Mouse (Mus musculus): ENCODE data around the gene Mycbp2. TPM values are rescaled to one million over a fixed set of nuclear protein-coding genes. Genes with fewer than 3 reads are reported as not detected.

The Mycbp2 gene
- polyA plus RNA-seq, 1 experiment, result 5.9 TPM

GRCm38 (mm10) chr14:103260437-103260836, 86.2 kb downstream of the Mycbp2 start:
- H3K36me3 ChIP-seq (ENCODE audit: control insufficient read depth, insufficient read depth), result peaks cover 2% of the 10 kb centered on the region
- H3ac ChIP-seq (ENCODE audit: control insufficient read depth, insufficient read length, low read depth), result no peak overlapping the region
- no peaks in the 10 kb centered on the region for H3K27me3 ChIP-seq (ENCODE audit: control insufficient read depth, insufficient read depth, insufficient read length)
- H3K4me3 ChIP-seq (ENCODE audit: insufficient read depth, poor library complexity, severe bottlenecking), result no peak overlapping the region
- TF ChIP-seq MAX (IDR thresholded peaks at IDR 0.05), result no peak
- TF ChIP-seq CEBPB (IDR thresholded peaks at IDR 0.05; ENCODE audit: low read depth), result no peak
- no peak for TF ChIP-seq MYOG (IDR thresholded peaks at IDR 0.05; ENCODE audit: control insufficient read depth, extremely low read depth, insufficient read length)
- no peaks in the 10 kb centered on the region for H3K79me3 ChIP-seq (ENCODE audit: low read depth)
- no peaks in the 10 kb centered on the region for H3K79me2 ChIP-seq (ENCODE audit: control insufficient read depth, insufficient read depth)

- no peaks in the 10 kb centered on the region for H3K27me3 ChIP-seq (ENCODE audit: control insufficient read depth, insufficient read depth, insufficient read length)
- no peak overlapping the region for H3ac ChIP-seq (ENCODE audit: control insufficient read depth, insufficient read length, low read depth)
- H3K79me2 ChIP-seq (ENCODE audit: control insufficient read depth, insufficient read depth), result no peaks in the 10 kb centered on the region
- no peaks in the 10 kb centered on the region for H3K79me3 ChIP-seq (ENCODE audit: low read depth)
- TF ChIP-seq FOSL1 (IDR thresholded peaks at IDR 0.05; ENCODE audit: insufficient read depth, low read length, poor library complexity, severe bottlenecking) (no peak), MYOG (IDR thresholded peaks at IDR 0.05; ENCODE audit: control insufficient read depth, extremely low read depth, insufficient read length) (no peak), CTCF (IDR thresholded peaks at IDR 0.05; ENCODE audit: control insufficient read depth, insufficient read depth, insufficient read length) (no peak), MYOD1 (IDR thresholded peaks at IDR 0.05; ENCODE audit: control insufficient read depth, insufficient read length, low read depth) (no peak), USF1 (IDR thresholded peaks at IDR 0.05; ENCODE audit: low read depth) (no peak), CEBPB (IDR thresholded peaks at IDR 0.05; ENCODE audit: low read depth) (no peak), MAX (IDR thresholded peaks at IDR 0.05) (no peak)
- H3K36me3 ChIP-seq (ENCODE audit: control insufficient read depth, insufficient read depth), result peaks cover 2% of the 10 kb centered on the region
- no peak overlapping the region for H3K4me3 ChIP-seq (ENCODE audit: insufficient read depth, poor library complexity, severe bottlenecking)
Observed at GRCm38 (mm10) chr14:103258745-103259144, 87.9 kb downstream of the Mycbp2 start.

GRCm38 (mm10) chr14:103256866-103257265, 89.7 kb downstream of the Mycbp2 start:
- no peak for TF ChIP-seq CEBPB (IDR thresholded peaks at IDR 0.05; ENCODE audit: low read depth)
- TF ChIP-seq FOSL1 (IDR thresholded peaks at IDR 0.05; ENCODE audit: insufficient read depth, low read length, poor library complexity, severe bottlenecking), result no peak
- no peak for TF ChIP-seq CTCF (IDR thresholded peaks at IDR 0.05; ENCODE audit: control insufficient read depth, insufficient read depth, insufficient read length)
- TF ChIP-seq USF1 (IDR thresholded peaks at IDR 0.05; ENCODE audit: low read depth), result no peak
- no peak for TF ChIP-seq MYOG (IDR thresholded peaks at IDR 0.05; ENCODE audit: control insufficient read depth, extremely low read depth, insufficient read length)
- no peak for TF ChIP-seq MAX (IDR thresholded peaks at IDR 0.05)
- no peak for TF ChIP-seq MYOD1 (IDR thresholded peaks at IDR 0.05; ENCODE audit: control insufficient read depth, insufficient read length, low read depth)
- Histone ChIP-seq H3K79me2 (ENCODE audit: control insufficient read depth, insufficient read depth) (no peaks in the 10 kb centered on the region), H3K36me3 (ENCODE audit: control insufficient read depth, insufficient read depth) (peaks cover 2% of the 10 kb centered on the region)

GRCm38 (mm10) chr14:103254311-103254710, 92.3 kb downstream of the Mycbp2 start:
- H3K79me3 ChIP-seq (ENCODE audit: low read depth), result no peaks in the 10 kb centered on the region
- H3K36me3 ChIP-seq (ENCODE audit: control insufficient read depth, insufficient read depth), result peaks cover 5% of the 10 kb centered on the region
- H3K79me2 ChIP-seq (ENCODE audit: control insufficient read depth, insufficient read depth), result no peaks in the 10 kb centered on the region
- H3K4me3 ChIP-seq (ENCODE audit: insufficient read depth, poor library complexity, severe bottlenecking), result no peak overlapping the region
- H3K27me3 ChIP-seq (ENCODE audit: control insufficient read depth, insufficient read depth, insufficient read length), result no peaks in the 10 kb centered on the region
- no peak for TF ChIP-seq CTCF (IDR thresholded peaks at IDR 0.05; ENCODE audit: control insufficient read depth, insufficient read depth, insufficient read length)
- no peak for TF ChIP-seq MAX (IDR thresholded peaks at IDR 0.05)
- no peak for TF ChIP-seq CEBPB (IDR thresholded peaks at IDR 0.05; ENCODE audit: low read depth)
- TF ChIP-seq MYOD1 (IDR thresholded peaks at IDR 0.05; ENCODE audit: control insufficient read depth, insufficient read length, low read depth), result no peak
- TF ChIP-seq MYOG (IDR thresholded peaks at IDR 0.05; ENCODE audit: control insufficient read depth, extremely low read depth, insufficient read length), result no peak
- TF ChIP-seq FOSL1 (IDR thresholded peaks at IDR 0.05; ENCODE audit: insufficient read depth, low read length, poor library complexity, severe bottlenecking), result no peak
- no peak for TF ChIP-seq USF1 (IDR thresholded peaks at IDR 0.05; ENCODE audit: low read depth)
- H3ac ChIP-seq (ENCODE audit: control insufficient read depth, insufficient read length, low read depth), result no peak overlapping the region

More at GRCm38 (mm10) chr14:103256866-103257265, 89.7 kb downstream of the Mycbp2 start:
- Histone ChIP-seq H3K4me3 (ENCODE audit: insufficient read depth, poor library complexity, severe bottlenecking) (no peak overlapping the region), H3ac (ENCODE audit: control insufficient read depth, insufficient read length, low read depth) (no peak overlapping the region), H3K79me3 (ENCODE audit: low read depth) (no peaks in the 10 kb centered on the region), H3K27me3 (ENCODE audit: control insufficient read depth, insufficient read depth, insufficient read length) (no peaks in the 10 kb centered on the region)

GRCm38 (mm10) chr14:103242020-103242419, 104.6 kb downstream of the Mycbp2 start:
- peaks cover 15% of the 10 kb centered on the region for H3K36me3 ChIP-seq (ENCODE audit: control insufficient read depth, insufficient read depth)
- no peaks in the 10 kb centered on the region for H3K79me2 ChIP-seq (ENCODE audit: control insufficient read depth, insufficient read depth)
- no peaks in the 10 kb centered on the region for H3K27me3 ChIP-seq (ENCODE audit: control insufficient read depth, insufficient read depth, insufficient read length)
- no peaks in the 10 kb centered on the region for H3K79me3 ChIP-seq (ENCODE audit: low read depth)
- H3ac ChIP-seq (ENCODE audit: control insufficient read depth, insufficient read length, low read depth), result no peak overlapping the region
- H3K4me3 ChIP-seq (ENCODE audit: insufficient read depth, poor library complexity, severe bottlenecking), result no peak overlapping the region
- no peak for TF ChIP-seq CEBPB (IDR thresholded peaks at IDR 0.05; ENCODE audit: low read depth)

GRCm38 (mm10) chr14:103234770-103235169, 111.8 kb downstream of the Mycbp2 start:
- Histone ChIP-seq H3K79me3 (ENCODE audit: low read depth) (no peaks in the 10 kb centered on the region), H3K4me3 (ENCODE audit: insufficient read depth, poor library complexity, severe bottlenecking) (no peak overlapping the region), H3K27me3 (ENCODE audit: control insufficient read depth, insufficient read depth, insufficient read length) (no peaks in the 10 kb centered on the region), H3K79me2 (ENCODE audit: control insufficient read depth, insufficient read depth) (no peaks in the 10 kb centered on the region), H3ac (ENCODE audit: control insufficient read depth, insufficient read length, low read depth) (no peak overlapping the region), H3K36me3 (ENCODE audit: control insufficient read depth, insufficient read depth) (peaks cover 24% of the 10 kb centered on the region)
- TF ChIP-seq MYOG (IDR thresholded peaks at IDR 0.05; ENCODE audit: control insufficient read depth, extremely low read depth, insufficient read length), result no peak
- TF ChIP-seq FOSL1 (IDR thresholded peaks at IDR 0.05; ENCODE audit: insufficient read depth, low read length, poor library complexity, severe bottlenecking), result no peak
- TF ChIP-seq MAX (IDR thresholded peaks at IDR 0.05), result no peak
- TF ChIP-seq USF1 (IDR thresholded peaks at IDR 0.05; ENCODE audit: low read depth), result no peak
- no peak for TF ChIP-seq MYOD1 (IDR thresholded peaks at IDR 0.05; ENCODE audit: control insufficient read depth, insufficient read length, low read depth)
- no peak for TF ChIP-seq CEBPB (IDR thresholded peaks at IDR 0.05; ENCODE audit: low read depth)
- TF ChIP-seq CTCF (IDR thresholded peaks at IDR 0.05; ENCODE audit: control insufficient read depth, insufficient read depth, insufficient read length), result no peak
